Mouse (Mus musculus) forebrain, embryonic 14.5 days (tissue): ENCODE results near the gene Serinc5. TPM values are rescaled to one million over a fixed set of nuclear protein-coding genes. Genes with fewer than 3 reads are reported as not detected.

Source experiments
- ATAC-seq: fragments of 200-750 bp; cut with Nextera tagmentation; 2 replicates; pipeline ENCODE4 v1.8.0; 2017; ENCODE audit warnings: mild to moderate bottlenecking, moderate library complexity
- DNase-seq: peaks from one replicate; pipeline ENCODE4 v3.0.0-alpha.2; 2015; ENCODE audit warnings: low spot score
- H3K27ac ChIP-seq: fragments of 300-500 bp; sonication (generic); 2 replicates; pipeline ENCODE4 v1.5.1; 2014; ENCODE audit warnings: low read depth, mild to moderate bottlenecking, control low read depth, low read length, moderate library complexity
- H3K27me3 ChIP-seq: fragments of 300-500 bp; sonication (generic); replicated peaks from 2 replicates; pipeline ENCODE4 v1.6.1; 2014; ENCODE audit warnings: low read length, control low read depth, mixed read lengths; ENCODE audit not compliant: control insufficient read depth, insufficient read depth
- H3K36me3 ChIP-seq: fragments of 300-500 bp; sonication (generic); 2 replicates; pipeline ENCODE4 v1.6.1; 2014; ENCODE audit warnings: low read length, control low read depth; ENCODE audit not compliant: control insufficient read depth, insufficient read depth
- H3K4me1 ChIP-seq: fragments of 300-500 bp; sonication (generic); 2 replicates; pipeline ENCODE4 v1.6.1; 2014; ENCODE audit warnings: antibody characterized with exemption, low read length, control low read depth; ENCODE audit not compliant: control insufficient read depth, insufficient read depth
- H3K4me2 ChIP-seq: fragments of 300-500 bp; sonication (generic); 2 replicates; pipeline ENCODE4 v1.6.1; 2014; ENCODE audit warnings: mild to moderate bottlenecking, control low read depth, low read length
- H3K4me3 ChIP-seq: fragments of 300-500 bp; sonication (generic); 2 replicates; pipeline ENCODE4 v1.5.1; 2014; ENCODE audit warnings: low read depth, low read length, control low read depth
- H3K9ac ChIP-seq: fragments of 300-500 bp; sonication (generic); 2 replicates; pipeline ENCODE4 v1.6.1; 2014; ENCODE audit warnings: mild to moderate bottlenecking, low read length, control low read depth, moderate library complexity
- H3K9me3 ChIP-seq: fragments of 300-500 bp; sonication (generic); replicated peaks from 2 replicates; pipeline ENCODE4 v1.6.1; 2016; ENCODE audit warnings: low read length, control low read depth, mixed read lengths; ENCODE audit not compliant: control insufficient read depth
- WGBS: fragments of 180-500 bp; shearing (Covaris S2); extraction: QIAGEN DNeasy Blood & Tissue Kit; methylation state at CpG from one replicate; pipeline ENCODE4 v1.1.7; 2014; 5-methylcytosine and 5-hydroxymethylcytosine counted together
- polyA plus RNA-seq: library from polyadenylated mRNA; unstranded; fragments of >200 nt; fragmentation: Nextera tagmentation; extraction: Ambion mirVana; gene quantifications from 2 replicates; pipeline ENCODE4 v1.2.1, GENCODE M21; 2014

Gene Serinc5
- 13.7 and 15.5 TPM in 2 replicates for polyA plus RNA-seq

DNA sequence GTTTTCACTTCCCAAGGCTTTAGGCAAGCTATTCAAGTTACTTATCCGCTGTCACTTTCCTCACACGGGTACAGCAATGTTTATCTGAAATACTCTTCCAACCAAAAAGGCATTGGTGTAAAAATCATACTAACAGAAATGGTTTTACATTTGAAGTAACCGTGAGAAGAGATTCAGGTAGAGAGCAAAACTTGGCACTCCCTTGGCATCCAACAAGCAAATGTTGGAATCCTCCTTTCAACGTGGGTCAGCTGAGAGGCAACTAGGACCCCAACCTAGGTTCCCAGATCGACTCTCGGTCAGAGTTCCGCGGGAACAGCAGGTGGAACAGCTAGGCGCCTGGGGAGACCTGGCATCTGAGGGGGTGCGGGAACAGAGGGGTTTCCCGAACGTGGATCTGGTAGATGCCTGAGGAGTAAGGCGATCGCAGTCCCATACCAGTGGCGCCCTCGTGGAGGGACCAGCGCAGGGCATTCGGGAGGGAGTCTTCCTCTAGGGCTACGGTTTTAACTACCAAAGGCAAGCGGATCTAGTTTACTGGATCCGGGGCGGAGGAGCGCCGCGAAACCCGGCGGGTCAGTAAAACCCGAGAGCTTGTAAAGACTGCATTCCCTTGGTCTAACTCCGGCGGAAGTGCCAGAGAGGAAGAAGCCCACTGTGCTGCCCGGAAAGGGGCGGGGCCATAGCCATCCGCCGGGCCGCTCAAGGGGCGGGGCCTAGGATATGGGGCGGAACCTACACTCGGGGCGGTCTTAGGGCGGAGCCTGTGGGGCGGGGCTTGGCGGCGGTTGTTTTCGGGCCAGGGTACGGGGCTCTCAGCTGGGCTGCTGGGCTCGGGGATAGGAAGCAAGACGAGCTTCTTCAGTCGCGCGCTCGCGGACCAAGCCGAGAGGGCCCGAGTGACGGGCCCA is at the start of gene Serinc5:
Gene Serinc5 (plus strand): TSS at position 781 of the 911 bp plus-strand sequence.
- Histone ChIP-seq H3K4me1 (peaks cover 4% of the 10 kb centered on the region; the same call in 1 of the 2 replicates), H3K27ac (peak within 1 kb of the TSS; percentile 62; the same call in 1 of the 2 replicates), H3K36me3 (no peaks in the 10 kb centered on the region), H3K4me3 (peak within 1 kb of the TSS; percentile 80), H3K9ac (peak within 1 kb of the TSS; percentile 82), H3K27me3 (no peaks in the 10 kb centered on the region), H3K4me2 (peak within 1 kb of the TSS; percentile 80), H3K9me3 (no peaks in the 10 kb centered on the region)
- under 1% methylated on average over 55 of the region's 55 CpGs for WGBS
- ATAC-seq = peak; percentile 99
- DNase-seq = peak; percentile 94

DNA sequence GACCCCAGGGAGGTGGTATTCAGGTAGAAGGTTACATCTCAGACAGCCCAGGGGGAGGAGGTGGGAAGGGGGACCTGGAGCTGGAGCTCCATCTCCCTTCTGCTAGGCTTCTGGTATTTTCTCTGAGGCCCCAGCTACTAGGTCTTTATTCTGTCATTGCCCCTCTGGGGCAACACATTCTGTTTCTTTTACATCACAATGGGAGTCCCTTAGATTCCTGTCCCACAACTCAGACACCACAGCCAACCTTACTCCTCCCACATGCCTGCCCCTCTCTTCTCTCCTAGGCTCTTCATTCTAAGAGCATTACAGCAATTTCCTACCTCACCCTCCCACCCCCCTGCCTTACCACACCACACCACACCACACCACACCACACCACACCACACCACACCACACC is 34.8 kb upstream of the Serinc5 start, which contains the start of gene Spz1:
Gene Spz1 (minus strand): TSS at position 101 of the 400 bp plus-strand sequence.
- no peaks in the 10 kb centered on the region for H3K36me3 ChIP-seq
- H3K9me3 ChIP-seq = no peaks in the 10 kb centered on the region
- no peak within 1 kb of the TSS for H3K9ac ChIP-seq
- 0 out of 2 replicates have a peak, but pooled peaks cover 3% of the 10 kb centered on the region for H3K4me1 ChIP-seq
- no peak for DNase-seq
- H3K27me3 ChIP-seq = no peaks in the 10 kb centered on the region
- H3K4me2 ChIP-seq = no peak within 1 kb of the TSS
- ATAC-seq = no peak
- H3K4me3 ChIP-seq = no peak within 1 kb of the TSS
- H3K27ac ChIP-seq = no peak within 1 kb of the TSS

- Histone ChIP-seq H3K27ac (no peak overlapping the region), H3K9ac (no peak overlapping the region), H3K9me3 (no peaks in the 10 kb centered on the region), H3K27me3 (no peaks in the 10 kb centered on the region), H3K36me3 (no peaks in the 10 kb centered on the region), H3K4me1 (0 out of 2 replicates have a peak, but pooled peaks cover 3% of the 10 kb centered on the region), H3K4me2 (no peak overlapping the region), H3K4me3 (no peak overlapping the region)
- ATAC-seq = no peak
- DNase-seq = no peak
- 59% methylated on average over 6 of the region's 6 CpGs for WGBS
Measured at GRCm38 (mm10) chr13:92576688-92577087, 34.2 kb upstream of the Serinc5 start.

- Histone ChIP-seq H3K36me3 (no peaks in the 10 kb centered on the region), H3K27me3 (no peaks in the 10 kb centered on the region), H3K9me3 (no peaks in the 10 kb centered on the region), H3K9ac (no peak overlapping the region), H3K4me1 (0 out of 2 replicates have a peak, but pooled peaks cover 3% of the 10 kb centered on the region), H3K27ac (no peak overlapping the region), H3K4me3 (no peak overlapping the region), H3K4me2 (no peak overlapping the region)
- no peak for DNase-seq
- ATAC-seq = no peak
- WGBS = 84% methylated on average over 4 of the region's 4 CpGs
Measured at GRCm38 (mm10) chr13:92578210-92578609, 32.7 kb upstream of the Serinc5 start.

DNA sequence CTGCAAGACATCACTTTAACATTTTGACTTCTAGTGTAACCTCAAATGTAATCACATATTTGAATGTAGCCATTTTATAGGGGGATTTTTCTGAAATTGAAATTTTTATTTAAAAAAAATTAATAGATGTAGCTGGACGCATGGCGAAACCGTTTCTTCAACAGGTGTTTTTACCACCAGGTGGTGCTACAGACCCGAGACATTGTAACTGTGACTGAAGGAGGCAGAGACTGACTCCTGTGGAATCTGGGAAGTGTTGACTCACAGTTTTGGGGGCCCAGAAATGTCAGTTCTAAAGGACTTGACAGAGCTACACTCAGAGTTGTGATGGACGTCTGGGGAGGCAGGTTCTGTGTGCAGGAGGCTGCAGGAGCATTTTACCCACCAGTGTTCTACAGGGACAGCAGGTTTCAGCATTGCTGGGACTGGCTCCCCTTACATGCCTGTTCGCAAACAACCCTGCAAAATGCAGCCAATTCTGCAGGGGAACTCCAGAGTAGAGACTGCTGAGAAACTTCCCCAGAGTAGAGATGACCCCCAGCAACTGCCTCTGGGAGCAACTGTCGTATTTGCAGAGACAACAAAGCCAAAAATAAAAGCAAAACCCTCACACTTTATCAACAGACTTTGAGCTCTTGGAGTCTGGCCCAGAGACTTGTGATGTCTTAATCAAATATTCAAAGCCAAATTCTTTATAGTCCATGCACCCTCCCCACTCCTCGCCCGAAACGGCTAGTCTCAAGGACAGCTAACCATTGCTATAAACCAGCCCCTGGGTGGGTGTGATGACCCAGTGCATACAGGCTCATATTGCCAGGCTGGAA is 30.5 kb upstream of the Serinc5 start:
- H3K9me3 ChIP-seq = no peaks in the 10 kb centered on the region
- H3K36me3 ChIP-seq = no peaks in the 10 kb centered on the region
- H3K4me2 ChIP-seq = no peak overlapping the region
- no peaks in the 10 kb centered on the region for H3K27me3 ChIP-seq
- H3K4me1 ChIP-seq = no peaks in the 10 kb centered on the region
- WGBS = 41% methylated on average over 10 of the region's 10 CpGs
- DNase-seq = peak; percentile 77
- ATAC-seq = 0 out of 2 replicates have a peak, but pooled peaks have one; percentile 54
- no peak overlapping the region for H3K27ac ChIP-seq
- H3K9ac ChIP-seq = no peak overlapping the region
- no peak overlapping the region for H3K4me3 ChIP-seq

DNA sequence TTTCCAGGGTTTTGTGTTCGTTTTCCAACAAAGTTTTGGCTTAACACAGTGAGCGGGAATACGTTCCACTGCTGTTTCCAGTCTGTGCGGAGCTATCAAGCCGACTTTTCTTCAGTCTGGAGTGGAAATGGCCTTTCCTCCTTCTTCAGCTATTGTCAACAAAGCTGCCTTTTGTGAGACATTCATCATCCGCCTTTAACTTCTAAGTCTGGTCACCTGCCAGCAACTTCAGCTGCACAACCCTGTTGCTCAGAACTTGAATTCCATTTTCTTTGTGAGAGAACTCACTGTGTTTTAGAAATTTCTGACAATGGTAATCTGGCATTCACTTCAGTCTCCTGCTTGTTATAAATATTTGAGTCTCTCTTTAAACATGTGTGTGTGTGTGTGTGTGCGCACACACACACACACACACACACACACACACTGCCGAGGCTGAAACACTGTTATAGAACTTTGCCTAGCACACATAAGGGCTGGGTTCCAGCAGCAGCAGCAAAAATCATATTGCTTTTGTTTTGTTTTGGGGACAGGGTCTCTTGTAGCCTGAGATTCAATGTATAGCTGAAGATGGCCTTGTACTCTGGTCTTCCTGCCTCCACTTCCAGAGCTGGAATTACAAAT is 26.7 kb upstream of the Serinc5 start:
- H3K9me3 ChIP-seq = no peaks in the 10 kb centered on the region
- no peaks in the 10 kb centered on the region for H3K36me3 ChIP-seq
- no peak overlapping the region for H3K4me3 ChIP-seq
- H3K9ac ChIP-seq = no peak overlapping the region
- no peak overlapping the region for H3K4me2 ChIP-seq
- peak; percentile 36 for DNase-seq
- H3K27ac ChIP-seq = no peak overlapping the region
- ATAC-seq = no peak
- H3K4me1 ChIP-seq = no peaks in the 10 kb centered on the region
- no peaks in the 10 kb centered on the region for H3K27me3 ChIP-seq
- WGBS = 64% methylated on average over 8 of the region's 8 CpGs

DNA sequence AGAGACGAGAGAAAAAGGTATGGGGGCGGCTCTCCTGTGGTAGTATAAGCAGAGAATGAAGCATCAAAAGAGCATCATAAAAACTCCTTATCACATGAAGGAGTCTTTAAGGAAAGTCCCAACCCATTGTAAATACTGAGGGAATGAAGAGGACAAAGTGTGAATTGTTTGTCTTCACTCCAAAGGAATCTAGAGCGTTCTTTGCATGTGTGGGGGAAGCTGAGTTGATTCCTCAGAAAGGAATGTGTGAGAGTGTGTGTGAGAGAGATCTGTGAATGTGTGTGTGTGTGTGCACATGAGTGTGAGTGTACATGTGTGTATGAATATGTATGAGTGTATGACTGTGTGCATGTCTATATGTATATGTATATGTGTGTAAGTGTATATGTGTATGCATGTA is 22.2 kb upstream of the Serinc5 start:
- peaks cover 7% of the 10 kb centered on the region; the same call in 1 of the 2 replicates for H3K4me1 ChIP-seq

DNA sequence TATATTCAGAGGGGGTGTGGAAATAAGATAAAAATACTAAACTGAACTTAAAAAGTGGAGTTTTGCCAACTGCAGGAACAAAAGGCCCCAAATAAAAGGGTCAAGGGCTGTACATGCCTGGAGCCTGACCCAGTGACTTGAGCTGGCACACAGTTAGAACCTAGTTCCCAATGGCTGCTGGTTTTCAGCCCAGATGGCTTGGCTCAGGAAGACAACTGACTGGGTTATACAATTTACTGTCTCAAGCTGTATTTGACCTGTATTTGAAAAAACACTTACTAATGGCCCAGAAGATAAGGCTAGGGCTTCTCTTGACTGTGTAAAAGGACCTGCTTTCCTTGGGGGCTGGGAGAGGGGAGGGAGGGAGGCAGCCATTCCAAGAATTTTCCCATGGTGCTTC is 21.6 kb upstream of the Serinc5 start:
- no peak for ATAC-seq
- Histone ChIP-seq H3K27ac (no peak overlapping the region), H3K9ac (no peak overlapping the region), H3K4me3 (no peak overlapping the region), H3K36me3 (no peaks in the 10 kb centered on the region), H3K27me3 (no peaks in the 10 kb centered on the region), H3K9me3 (no peaks in the 10 kb centered on the region), H3K4me2 (no peak overlapping the region), H3K4me1 (peaks cover 11% of the 10 kb centered on the region)
- no peak for DNase-seq

More for the DNA sequence above, 22.2 kb upstream of the Serinc5 start:
- Histone ChIP-seq H3K9me3 (no peaks in the 10 kb centered on the region), H3K36me3 (no peaks in the 10 kb centered on the region), H3K27me3 (no peaks in the 10 kb centered on the region), H3K27ac (no peak overlapping the region), H3K4me2 (no peak overlapping the region), H3K4me3 (no peak overlapping the region), H3K9ac (no peak overlapping the region)
- no peak for DNase-seq
- 74% methylated on average over 3 of the region's 3 CpGs for WGBS
- ATAC-seq = no peak
